Mouse (Mus musculus) kidney, postnatal 25 days (tissue): ENCODE measurements at regions not wholly inside any gene's neighbourhood (a gene's known extent, or its start where the extent isn't known, plus 50 kb on each side); places are given as distances from the start of the nearest gene placed in this dataset.

ENCODE experiments used
- DNase-seq, 2 experiments: peaks; one replicate each; pipeline ENCODE4 v3.0.0; 2021; ENCODE audit warnings: mixed read lengths in 2 of 2

- no peak for DNase-seq
Observed at GRCm38 (mm10) chr6:127252000-127252721, 100.2 kb upstream of the Ccnd2 start.

DNA sequence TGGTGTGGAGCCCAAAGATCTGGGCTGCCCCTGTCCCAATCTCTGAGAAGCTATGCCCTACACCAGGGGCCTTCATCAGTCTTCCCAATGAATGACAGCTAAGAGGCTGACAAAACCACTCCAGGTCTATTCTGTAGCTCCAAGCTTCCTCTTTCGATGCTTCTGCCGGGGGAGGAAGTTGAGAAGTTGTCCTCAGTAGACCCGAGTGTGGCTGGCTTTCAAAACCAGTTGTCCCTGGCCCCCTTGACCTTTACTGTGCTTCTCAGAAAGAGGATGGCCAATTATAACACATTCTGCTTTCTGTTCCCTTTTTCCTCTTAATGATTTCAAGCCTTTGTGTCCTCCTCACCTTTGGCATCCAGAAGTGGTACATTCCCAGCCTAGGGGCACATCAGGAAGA is 101.9 kb upstream of the Ccnd2 start:
- no peak for DNase-seq

DNA sequence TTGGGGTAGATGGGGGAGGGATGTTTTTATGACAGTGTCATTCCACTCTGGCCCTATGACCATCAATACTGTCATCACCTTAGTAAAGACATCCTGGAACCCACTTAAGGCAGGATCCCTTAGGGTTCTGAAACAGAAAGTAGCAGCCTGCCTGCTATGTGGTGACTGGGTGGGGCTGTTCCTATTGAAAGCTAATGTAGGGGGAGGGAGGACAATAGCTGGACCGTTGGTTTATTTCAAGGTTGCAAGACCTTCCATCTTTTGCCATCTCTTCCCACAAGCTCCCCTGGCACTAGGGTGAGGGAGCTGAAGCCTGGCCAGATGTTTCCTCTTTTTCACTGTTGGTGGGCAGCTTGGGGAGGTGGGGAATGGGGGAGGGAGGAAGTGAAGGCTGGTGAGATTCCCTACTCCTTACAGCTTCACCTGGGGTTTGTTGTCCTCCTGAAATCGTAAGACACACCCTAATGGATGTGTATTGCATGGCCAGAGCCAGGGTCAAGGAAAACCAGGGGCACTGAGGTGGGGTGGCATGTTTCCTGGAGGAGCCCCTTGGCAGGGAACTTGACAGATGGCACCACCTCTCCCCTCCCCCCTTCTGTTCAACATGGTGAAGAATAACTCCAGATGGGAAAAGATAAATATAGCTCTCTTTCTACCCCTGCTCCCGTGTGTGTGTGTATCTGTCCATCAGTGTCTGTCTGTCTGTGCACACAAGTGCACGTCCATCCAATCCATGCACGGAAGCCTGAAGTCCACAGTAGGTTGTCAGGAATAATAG is 112.1 kb upstream of the Ccnd2 start:
- DNase-seq = no peak

DNA sequence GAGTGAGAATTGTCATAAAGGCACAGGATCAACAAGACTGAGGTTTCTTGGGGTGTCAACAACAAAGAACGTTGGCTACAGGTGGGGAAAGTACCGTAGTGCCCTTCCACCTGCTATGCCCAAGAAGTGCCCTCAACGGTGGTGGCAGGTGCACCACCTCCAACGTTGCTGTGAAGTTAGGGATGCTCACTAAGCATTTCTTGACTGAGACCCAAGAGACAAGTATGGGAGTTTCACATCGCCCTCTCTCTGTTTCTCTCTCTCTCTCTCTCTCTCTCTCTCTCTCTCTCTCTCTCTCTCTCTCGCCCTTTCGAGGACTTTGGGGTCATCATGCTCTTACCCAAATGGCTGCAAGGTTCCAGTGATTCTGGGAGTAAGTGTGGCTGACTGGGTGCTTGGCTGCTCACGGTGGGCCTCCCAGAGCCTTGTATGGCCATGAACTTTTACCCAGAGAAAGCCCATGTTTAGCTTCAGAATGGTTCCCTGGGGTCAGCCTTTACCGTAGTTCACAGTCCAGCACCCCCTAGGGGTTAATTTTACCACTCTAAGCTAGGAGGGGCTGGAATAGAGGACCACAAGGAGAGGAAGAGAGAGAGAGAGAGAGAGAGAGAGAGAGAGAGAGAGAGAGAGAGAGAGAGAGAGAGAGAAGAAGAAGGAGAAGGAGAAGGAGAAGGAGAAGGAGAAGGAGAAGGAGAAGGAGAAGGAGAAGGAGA is 113.2 kb upstream of the Ccnd2 start:
- DNase-seq = no peak

- DNase-seq = peak; percentile 90 to 92
Observed at GRCm38 (mm10) chr6:127265901-127266812, 114.2 kb upstream of the Ccnd2 start.

GRCm38 (mm10) chr6:127266813-127267165 is 114.8 kb upstream of the Ccnd2 start:
- peak in 1 of 2 experiments; percentile 13 for DNase-seq

- DNase-seq = no peak
Observed at GRCm38 (mm10) chr6:127269021-127269420, 117.0 kb upstream of the Ccnd2 start.

DNA sequence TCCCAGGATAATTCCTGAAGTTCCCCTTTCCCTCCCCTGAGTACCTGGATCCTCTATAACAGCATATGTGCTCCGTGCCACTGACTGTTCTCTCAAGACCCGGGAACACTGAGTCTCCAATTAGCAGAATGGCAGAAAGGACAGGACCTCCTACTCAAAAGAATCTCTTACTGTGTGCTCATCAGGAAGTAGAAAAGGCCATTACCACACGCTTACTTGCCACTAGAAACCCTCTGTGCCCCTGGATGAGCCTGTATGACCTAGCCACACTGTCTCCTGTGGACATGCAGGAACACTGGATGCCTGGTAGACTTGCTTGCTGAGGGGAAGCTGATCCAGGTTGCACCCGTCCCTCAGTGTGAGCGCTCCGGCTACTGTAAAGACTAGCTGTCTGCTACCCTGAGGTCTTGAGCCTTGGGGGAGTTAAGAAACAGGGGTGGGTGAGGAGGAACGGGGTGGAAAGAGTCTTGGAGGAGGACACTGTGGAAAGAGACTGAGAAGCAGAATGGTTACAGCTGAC is 117.6 kb upstream of the Ccnd2 start:
- no peak for DNase-seq

DNA sequence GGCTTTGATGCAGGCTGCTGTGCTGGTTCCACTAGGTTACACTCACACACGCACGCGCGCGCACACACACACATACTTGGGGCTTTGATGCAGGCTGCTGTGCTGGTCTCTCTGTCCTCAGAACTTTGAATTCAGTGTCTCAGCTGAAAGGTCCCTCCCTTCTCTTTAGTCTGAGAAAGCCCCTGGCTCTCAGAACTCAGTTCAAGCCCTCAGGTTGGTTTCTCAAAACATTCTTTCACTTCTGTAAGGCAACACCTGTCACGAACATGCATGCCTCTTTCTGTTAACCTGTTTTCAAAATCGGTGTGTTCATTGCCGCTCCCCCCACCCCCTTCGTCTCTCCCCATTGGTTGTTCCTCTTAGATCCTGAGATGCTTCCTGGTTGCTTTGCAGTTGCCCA is 118.8 kb upstream of the Ccnd2 start:
- no peak for DNase-seq

- DNase-seq = no peak
Observed at GRCm38 (mm10) chr6:127271418-127271817, 119.4 kb upstream of the Ccnd2 start.

- DNase-seq = peak; percentile 48 to 53
Observed at GRCm38 (mm10) chr6:127272630-127273029, 120.6 kb upstream of the Ccnd2 start.

GRCm38 (mm10) chr6:127274732-127275429 is 122.9 kb upstream of the Ccnd2 start:
- no peak for DNase-seq

DNA sequence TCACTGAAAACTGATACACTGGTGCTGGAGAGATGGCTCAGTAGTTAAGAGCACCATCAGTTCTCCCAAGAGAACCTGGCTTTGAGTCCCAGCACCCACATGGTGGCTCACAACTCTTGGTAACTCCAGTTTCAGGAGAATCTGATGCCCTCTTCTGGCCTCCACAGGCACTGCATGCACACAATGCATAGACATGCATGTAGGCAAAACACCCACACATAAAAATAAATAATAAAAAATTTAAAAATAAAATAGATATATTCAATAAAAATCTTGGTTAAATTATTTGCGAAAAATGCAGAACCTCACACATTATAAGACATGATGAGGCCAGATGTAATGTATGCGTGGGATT is 123.4 kb upstream of the Ccnd2 start:
- no peak for DNase-seq

- DNase-seq = no peak
Observed at GRCm38 (mm10) chr6:127276362-127276761, 124.4 kb upstream of the Ccnd2 start.

- DNase-seq = no peak
Observed at GRCm38 (mm10) chr6:127278402-127278801, 126.4 kb upstream of the Ccnd2 start.

GRCm38 (mm10) chr6:127284226-127284625 is 132.2 kb upstream of the Ccnd2 start:
- no peak for DNase-seq

- DNase-seq = no peak
Observed at GRCm38 (mm10) chr6:127286681-127287476, 134.9 kb upstream of the Ccnd2 start.

- no peak for DNase-seq
Observed at GRCm38 (mm10) chr6:127288946-127289345, 137.0 kb upstream of the Ccnd2 start.

- DNase-seq = no peak
Observed at GRCm38 (mm10) chr6:127291937-127292336, 139.9 kb upstream of the Ccnd2 start.

GRCm38 (mm10) chr6:127293829-127294228 is 141.8 kb upstream of the Ccnd2 start:
- no peak for DNase-seq

- DNase-seq = no peak
Observed at GRCm38 (mm10) chr6:127298105-127298504, 146.1 kb upstream of the Ccnd2 start.
